Mouse (Mus musculus) midbrain, embryonic 16.5 days (tissue): ENCODE results near the gene 4932414N04Rik. TPM values are rescaled to one million over a fixed set of nuclear protein-coding genes. Genes with fewer than 3 reads are reported as not detected.
"Not testable (repeated sequence)": the region's sequence is repeated elsewhere in the genome, so short reads cannot be mapped to it uniquely, and the experiment has no call there.

ENCODE experiments used
- ATAC-seq: fragments of 200-750 bp; cut with Nextera tagmentation; 2 replicates; pipeline ENCODE4 v1.8.0; 2017; ENCODE audit warnings: moderate TSS enrichment
- H3K27ac ChIP-seq: fragments of 300-500 bp; sonication (generic); 2 replicates; pipeline ENCODE4 v1.5.1; 2014; ENCODE audit warnings: mild to moderate bottlenecking, low read length, mixed read lengths
- H3K27me3 ChIP-seq: fragments of 300-500 bp; sonication (generic); 2 replicates; pipeline ENCODE4 v1.6.1; 2014; ENCODE audit warnings: low read depth, low read length, mixed read lengths; ENCODE audit not compliant: control insufficient read depth, insufficient read depth
- H3K36me3 ChIP-seq: fragments of 300-500 bp; sonication (generic); 2 replicates; pipeline ENCODE4 v1.6.1; 2014; ENCODE audit warnings: mild to moderate bottlenecking, low read length, moderate library complexity, mixed read lengths; ENCODE audit not compliant: control insufficient read depth, insufficient read depth
- H3K4me1 ChIP-seq: fragments of 300-500 bp; sonication (generic); 2 replicates; pipeline ENCODE4 v1.6.1; 2014; ENCODE audit warnings: mild to moderate bottlenecking, low read length, mixed read lengths; ENCODE audit not compliant: control insufficient read depth, insufficient read depth
- H3K4me2 ChIP-seq: fragments of 300-500 bp; sonication (generic); 2 replicates; pipeline ENCODE4 v1.6.1; 2014; ENCODE audit warnings: mild to moderate bottlenecking, low read length, mixed read lengths
- H3K4me3 ChIP-seq: fragments of 300-500 bp; sonication (generic); 2 replicates; pipeline ENCODE4 v1.5.1; 2014; ENCODE audit warnings: low read depth, mild to moderate bottlenecking, low read length, moderate library complexity, mixed read lengths
- H3K9ac ChIP-seq: fragments of 300-500 bp; sonication (generic); 2 replicates; pipeline ENCODE4 v1.6.1; 2014; ENCODE audit warnings: low read depth, low read length, mixed read lengths
- H3K9me3 ChIP-seq: fragments of 300-500 bp; sonication (generic); replicated peaks from 2 replicates; pipeline ENCODE4 v1.6.1; 2014; ENCODE audit warnings: mild to moderate bottlenecking, low read length, mixed read lengths; ENCODE audit not compliant: control insufficient read depth, poor library complexity, severe bottlenecking
- WGBS: fragments of 180-500 bp; shearing (Covaris S2); extraction: QIAGEN DNeasy Blood & Tissue Kit; methylation state at CpG from one replicate; pipeline ENCODE4 v1.1.7; 2014; 5-methylcytosine and 5-hydroxymethylcytosine counted together
- polyA plus RNA-seq: library from polyadenylated mRNA; unstranded; fragments of >200 nt; fragmentation: Nextera tagmentation; extraction: Ambion mirVana; gene quantifications from 2 replicates; pipeline ENCODE4 v1.2.1, GENCODE M21; 2015

Gene 4932414N04Rik
- polyA plus RNA-seq, 1 experiment from 2014 or later: not detected

DNA sequence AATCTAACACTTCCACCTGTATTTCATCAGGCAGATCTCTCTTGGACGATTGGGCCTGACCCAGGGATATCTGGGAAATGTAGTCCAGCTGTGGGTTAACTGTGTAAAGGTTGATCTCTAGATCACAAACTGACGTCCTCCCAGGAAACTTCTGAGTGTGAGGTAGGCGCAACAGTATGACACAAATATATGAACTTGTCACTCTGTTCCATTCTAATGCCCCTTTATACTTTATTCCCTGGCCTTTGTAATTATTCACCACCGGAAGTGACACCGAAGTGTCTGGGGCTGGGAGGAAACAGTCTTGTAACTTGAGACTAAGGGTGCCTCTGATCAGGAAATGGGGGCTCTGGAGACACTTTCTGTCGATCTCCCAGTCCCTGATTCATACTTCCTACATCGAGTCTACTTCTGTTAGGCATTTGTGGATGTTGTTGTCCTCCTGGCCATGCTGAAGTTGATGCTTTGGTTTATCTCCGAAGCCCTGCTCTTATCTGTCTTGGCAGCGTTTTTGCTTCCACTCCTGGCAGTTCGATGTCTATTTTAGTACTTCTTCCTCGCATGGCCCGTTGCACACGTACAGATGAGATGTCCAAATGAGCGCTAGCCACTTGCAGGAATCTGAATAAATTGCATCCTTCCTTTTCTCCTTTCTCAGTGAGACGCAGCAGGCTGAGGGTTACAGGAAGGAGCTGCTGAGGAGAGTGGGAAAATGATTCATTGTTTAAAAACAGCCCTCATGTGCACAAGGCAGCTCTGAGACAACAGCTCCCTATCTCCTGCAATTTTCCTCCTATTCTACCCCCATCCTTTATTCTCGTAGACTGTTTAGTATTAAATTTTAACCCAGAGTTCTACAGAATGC, 126.2 kb downstream of the 4932414N04Rik start:
- Histone ChIP-seq H3K36me3 (no peaks in the 10 kb centered on the region), H3K9me3 (no peaks in the 10 kb centered on the region), H3K4me3 (no peak overlapping the region), H3K9ac (no peak overlapping the region), H3K27ac (no peak overlapping the region), H3K4me1 (no peaks in the 10 kb centered on the region), H3K27me3 (no peaks in the 10 kb centered on the region), H3K4me2 (peak overlapping the region; percentile 30)
- ATAC-seq: no peak
- 55% methylated on average over 16 of the region's 16 CpGs for WGBS

DNA sequence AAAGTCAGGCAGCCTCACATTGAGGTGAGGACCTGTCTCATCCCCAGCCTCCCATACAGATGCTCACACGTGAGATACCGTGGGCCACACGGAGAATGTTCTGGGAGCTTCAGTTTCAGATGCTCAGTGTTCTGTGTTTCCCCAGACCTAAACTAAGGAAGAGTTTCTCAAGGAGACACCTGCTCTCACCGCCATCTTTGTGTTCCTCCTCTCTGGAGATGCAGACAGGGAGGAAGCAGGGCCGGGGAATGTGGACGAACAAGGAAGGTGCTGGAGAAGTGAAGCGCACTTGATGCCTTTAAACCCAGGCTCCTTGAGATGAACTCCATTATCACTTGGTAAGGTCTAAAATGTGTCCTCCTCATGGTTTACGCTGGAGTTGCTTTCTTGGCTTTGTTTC, 127.4 kb downstream of the 4932414N04Rik start:
- H3K4me1 ChIP-seq, H3K4me2 ChIP-seq, H3K9me3 ChIP-seq, H3K4me3 ChIP-seq, H3K27ac ChIP-seq, H3K9ac ChIP-seq, ATAC-seq, H3K27me3 ChIP-seq, H3K36me3 ChIP-seq: not testable (repeated sequence)
- whole genome bisulfite sequencing: 93% methylated on average over 8 of the region's 8 CpGs

DNA sequence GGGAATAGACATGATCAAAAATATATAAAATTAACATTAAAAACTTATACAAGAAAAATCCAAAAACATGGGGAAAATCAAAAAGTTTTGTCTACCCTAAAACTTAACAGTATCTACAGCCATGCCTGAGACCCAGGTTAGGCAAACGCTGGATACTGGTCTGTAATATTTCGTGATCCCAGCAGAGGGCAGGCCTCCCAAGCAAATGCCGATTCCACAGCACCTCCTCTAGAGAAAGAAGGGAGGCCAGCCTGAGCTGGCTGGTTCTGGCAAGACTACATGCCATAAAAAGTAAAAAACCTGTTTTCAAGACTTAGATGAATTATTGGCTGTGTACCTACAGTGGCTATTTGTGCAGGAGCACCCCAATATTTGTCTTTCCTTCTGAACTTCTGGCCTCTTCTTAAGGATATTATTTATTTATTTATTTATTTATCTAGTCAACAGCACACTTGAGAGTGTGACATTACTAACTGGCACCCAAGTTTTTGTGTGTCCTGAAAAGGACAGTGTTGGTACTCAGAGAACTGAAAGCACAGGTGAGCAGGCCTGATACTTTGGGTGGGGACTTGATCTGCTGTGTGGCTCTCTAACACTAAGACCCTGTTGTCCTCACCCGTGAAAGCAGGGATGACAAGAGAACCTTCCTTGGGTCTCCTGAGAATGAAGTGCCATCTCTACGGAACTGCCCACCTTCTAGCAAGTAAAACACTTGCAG, 128.6 kb downstream of the 4932414N04Rik start:
- Histone ChIP-seq H3K4me1 (no peaks in the 10 kb centered on the region), H3K27ac (no peak overlapping the region), H3K27me3 (no peaks in the 10 kb centered on the region), H3K4me2 (no peak overlapping the region), H3K9ac (no peak overlapping the region), H3K36me3 (no peaks in the 10 kb centered on the region), H3K4me3 (no peak overlapping the region), H3K9me3 (no peaks in the 10 kb centered on the region)
- peak; percentile 96 for ATAC-seq
- 37% methylated on average over 5 of the region's 5 CpGs for WGBS

DNA sequence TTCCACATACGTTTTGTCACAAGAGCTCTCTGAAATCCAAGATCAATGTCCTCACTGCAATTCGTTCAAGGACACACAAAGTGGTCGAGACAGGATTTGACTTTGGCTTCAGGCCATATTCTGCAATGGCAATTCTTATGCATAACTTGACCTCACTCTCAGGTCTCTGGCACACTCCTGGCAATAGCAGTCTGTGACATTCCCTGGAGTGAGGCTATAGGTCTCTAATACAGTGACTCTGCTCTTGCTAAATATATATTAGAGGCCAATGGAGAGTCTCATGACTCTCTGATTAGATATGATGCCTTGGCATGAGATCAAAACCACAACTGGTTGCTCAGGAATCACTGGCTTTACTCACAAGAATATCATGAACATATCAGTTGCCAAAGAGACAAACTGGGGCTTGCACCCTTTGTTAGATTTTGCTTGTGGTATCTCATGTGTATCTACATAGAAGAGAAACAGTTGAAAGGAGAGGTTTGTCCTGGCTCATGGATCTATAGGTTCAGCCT, 130.9 kb downstream of the 4932414N04Rik start:
- Histone ChIP-seq H3K27ac (no peak overlapping the region), H3K4me3 (no peak overlapping the region), H3K9me3 (no peaks in the 10 kb centered on the region), H3K4me1 (no peaks in the 10 kb centered on the region), H3K9ac (no peak overlapping the region), H3K36me3 (no peaks in the 10 kb centered on the region), H3K27me3 (no peaks in the 10 kb centered on the region), H3K4me2 (no peak overlapping the region)
- 71% methylated on average over 3 of the region's 3 CpGs for WGBS
- ATAC-seq: no peak

DNA sequence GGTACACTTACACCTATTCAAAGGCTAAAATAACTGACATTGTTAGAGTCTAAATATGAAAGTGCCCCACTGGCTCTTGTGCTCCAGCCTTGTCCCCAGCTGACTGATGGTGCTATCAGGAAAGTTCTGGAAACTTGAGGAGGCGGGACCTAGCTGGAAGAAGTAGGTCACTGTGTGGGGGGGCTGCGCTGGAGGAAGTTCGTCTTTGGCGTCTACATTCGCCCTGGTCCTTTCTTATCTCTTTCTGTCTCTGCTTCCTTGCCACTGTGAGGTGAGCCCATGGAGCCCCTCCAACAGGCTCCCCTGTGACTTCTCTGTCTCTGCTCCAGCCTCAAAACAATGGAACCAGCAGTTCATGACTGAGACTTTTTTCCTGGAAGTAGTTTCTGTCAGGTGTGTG, 136.0 kb downstream of the 4932414N04Rik start:
- Histone ChIP-seq H3K4me2 (no peak overlapping the region), H3K27me3 (no peaks in the 10 kb centered on the region), H3K9me3 (no peaks in the 10 kb centered on the region), H3K4me1 (peaks cover 14% of the 10 kb centered on the region), H3K9ac (no peak overlapping the region), H3K36me3 (no peaks in the 10 kb centered on the region), H3K27ac (no peak overlapping the region), H3K4me3 (no peak overlapping the region)
- ATAC-seq: no peak
- WGBS: 90% methylated on average over 5 of the region's 5 CpGs

DNA sequence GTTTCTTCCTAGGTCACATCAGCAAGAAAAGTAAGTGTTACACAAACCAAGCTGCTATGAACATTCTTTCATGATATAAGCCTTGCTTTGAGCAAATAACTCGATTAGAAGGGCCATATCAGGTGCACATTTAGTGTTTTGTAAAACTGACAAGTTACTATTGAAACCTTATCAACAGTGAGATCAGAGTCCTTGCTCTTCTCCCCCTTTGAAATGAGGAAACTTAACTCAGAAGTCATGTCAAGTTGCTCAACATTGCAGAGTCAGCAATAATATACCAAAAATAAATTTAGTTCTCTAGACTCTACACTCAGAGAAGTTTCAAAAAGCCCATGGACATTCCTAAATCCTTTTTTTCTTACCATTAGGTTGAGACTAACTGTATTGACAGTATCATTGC, 137.2 kb downstream of the 4932414N04Rik start:
- Histone ChIP-seq H3K9ac (no peak overlapping the region), H3K27me3 (no peaks in the 10 kb centered on the region), H3K4me2 (no peak overlapping the region), H3K36me3 (no peaks in the 10 kb centered on the region), H3K4me1 (peaks cover 14% of the 10 kb centered on the region), H3K4me3 (no peak overlapping the region), H3K9me3 (no peaks in the 10 kb centered on the region), H3K27ac (no peak overlapping the region)
- ATAC-seq: no peak
- 74% methylated on average over 1 of the region's 1 CpGs for WGBS

- Histone ChIP-seq H3K4me2 (peak overlapping the region; percentile 40), H3K9me3 (no peaks in the 10 kb centered on the region), H3K36me3 (no peaks in the 10 kb centered on the region), H3K9ac (no peak overlapping the region), H3K4me3 (no peak overlapping the region), H3K4me1 (peaks cover 14% of the 10 kb centered on the region), H3K27me3 (no peaks in the 10 kb centered on the region), H3K27ac (no peak overlapping the region)
- WGBS: 60% methylated on average over 5 of the region's 5 CpGs
- peak; percentile 50; the same call in 1 of the 2 replicates for ATAC-seq
Measured at GRCm38 (mm10) chr2:68794181-68794580, 137.9 kb downstream of the 4932414N04Rik start.

DNA sequence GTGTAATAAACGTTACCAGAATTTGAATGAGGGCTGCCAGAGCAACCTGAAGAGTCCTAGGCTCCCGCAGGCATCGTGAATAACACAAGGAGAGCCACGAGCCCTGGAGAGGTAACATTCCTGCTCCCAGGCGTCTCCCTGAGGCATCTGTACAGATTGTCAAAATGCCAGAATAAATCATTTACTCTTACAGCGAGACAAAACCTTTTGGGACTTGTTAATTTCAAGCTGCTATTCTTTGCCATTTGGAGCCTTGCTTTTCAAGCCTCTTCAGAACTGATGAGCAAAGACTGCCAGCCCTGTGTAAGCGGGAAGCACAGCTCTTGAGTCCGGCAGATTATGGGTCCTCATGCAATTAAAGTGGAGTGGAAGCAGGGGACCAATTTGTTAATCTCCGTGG, 138.3 kb downstream of the 4932414N04Rik start:
- peaks cover 14% of the 10 kb centered on the region for H3K4me1 ChIP-seq
- H3K36me3 ChIP-seq: no peaks in the 10 kb centered on the region
- H3K4me3 ChIP-seq: no peak overlapping the region
- peak overlapping the region; percentile 38; the same call in 1 of the 2 replicates for H3K9ac ChIP-seq
- no peaks in the 10 kb centered on the region for H3K27me3 ChIP-seq
- H3K4me2 ChIP-seq: peak overlapping the region; percentile 40
- WGBS: 22% methylated on average over 9 of the region's 9 CpGs
- no peaks in the 10 kb centered on the region for H3K9me3 ChIP-seq
- peak; percentile 79 for ATAC-seq
- no peak overlapping the region for H3K27ac ChIP-seq
